Mouse (Mus musculus) spleen, adult 2 months (tissue): ENCODE results near the gene Whamm. TPM values are rescaled to one million over a fixed set of nuclear protein-coding genes. Genes with fewer than 3 reads are reported as not detected.

Source experiments
- DNase-seq, 2 experiments: peaks; one replicate each; pipeline versions ENCODE4 v3.0.0 to v3.0.0-alpha.2; 2012 to 2021; ENCODE audit warnings: low spot score in 2 of 2, low read depth in 1 of 2
- H3K27ac ChIP-seq: fragments of 200-500 bp; 2 replicates; pipeline ENCODE4 v1.5.1; 2012; ENCODE audit warnings: low read length, inconsistent platforms; ENCODE audit not compliant: insufficient read depth
- H3K27me3 ChIP-seq: fragments of 200-500 bp; 2 replicates; pipeline ENCODE4 v1.6.1; 2012; ENCODE audit warnings: mild to moderate bottlenecking, moderate library complexity, low read length, inconsistent platforms; ENCODE audit not compliant: control insufficient read depth, insufficient read depth
- H3K36me3 ChIP-seq: fragments of 200-500 bp; 2 replicates; pipeline ENCODE4 v1.6.1; 2012; ENCODE audit warnings: mild to moderate bottlenecking, low read length, inconsistent platforms; ENCODE audit not compliant: control insufficient read depth, insufficient read depth
- H3K4me1 ChIP-seq: fragments of 200-500 bp; 2 replicates; pipeline ENCODE4 v1.6.1; 2011; ENCODE audit warnings: inconsistent platforms; ENCODE audit not compliant: control insufficient read depth, insufficient read depth, insufficient read length
- H3K4me3 ChIP-seq: fragments of 200-500 bp; 2 replicates; pipeline ENCODE4 v1.5.1; 2011; ENCODE audit warnings: mild to moderate bottlenecking, inconsistent platforms; ENCODE audit not compliant: insufficient read depth, insufficient read length; ENCODE audit errors: extremely low read depth
- CTCF ChIP-seq: fragments of 200-500 bp; IDR thresholded peaks from 2 replicates; pipeline ENCODE4 v1.5.1; 2011; ENCODE audit warnings: mild to moderate bottlenecking, inconsistent platforms; ENCODE audit not compliant: insufficient read depth, insufficient read length, insufficient replicate concordance; ENCODE audit errors: extremely low read depth
- POLR2A ChIP-seq: fragments of 200-500 bp; IDR thresholded peaks from 2 replicates; pipeline ENCODE4 v1.6.1; 2011; ENCODE audit warnings: low read depth, low read length, inconsistent platforms
- WGBS: fragments of 180-500 bp; shearing (Covaris S2); methylation state at CpG from one replicate; pipeline ENCODE4 v1.1.7; 2018; 5-methylcytosine and 5-hydroxymethylcytosine counted together
- polyA plus RNA-seq: library from polyadenylated mRNA; depleted of rRNA; stranded (reverse); fragments of >200 nt; gene quantifications from 2 replicates; pipeline ENCODE4 v1.2.3, GENCODE M21; 2012

Gene Whamm
- polyA plus RNA-seq, 1 experiment, result 21.4 TPM

DNA sequence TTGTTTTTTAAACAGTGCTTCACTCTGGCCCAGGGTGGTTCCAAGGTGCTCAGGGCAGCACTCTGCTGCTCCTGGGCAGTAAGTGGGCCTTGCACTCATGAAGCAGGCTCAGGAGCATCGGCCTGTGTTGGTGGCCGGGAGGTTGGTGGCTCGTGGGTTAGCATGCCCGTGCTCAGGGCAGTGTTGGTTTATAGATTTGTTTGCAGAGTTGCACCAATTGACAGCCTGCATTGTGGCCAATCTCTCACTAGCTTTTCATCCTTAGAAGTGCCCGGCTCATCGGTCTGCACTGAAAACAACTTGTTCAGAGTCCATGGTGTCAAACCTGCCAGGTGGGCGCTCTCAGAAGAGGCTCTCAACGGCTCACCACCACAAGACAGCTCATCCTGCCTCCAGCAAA is 22.3 kb downstream of the Whamm start:
- H3K27me3 ChIP-seq, result no peaks in the 10 kb centered on the region
- 93% methylated on average over 8 of the region's 8 CpGs for WGBS
- TF ChIP-seq POLR2A (no peak), CTCF (no peak)
- H3K4me3 ChIP-seq, result no peak overlapping the region
- no peak for DNase-seq
- H3K36me3 ChIP-seq, result peaks cover 56% of the 10 kb centered on the region
- H3K27ac ChIP-seq, result no peak overlapping the region
- H3K4me1 ChIP-seq, result no peaks in the 10 kb centered on the region

DNA sequence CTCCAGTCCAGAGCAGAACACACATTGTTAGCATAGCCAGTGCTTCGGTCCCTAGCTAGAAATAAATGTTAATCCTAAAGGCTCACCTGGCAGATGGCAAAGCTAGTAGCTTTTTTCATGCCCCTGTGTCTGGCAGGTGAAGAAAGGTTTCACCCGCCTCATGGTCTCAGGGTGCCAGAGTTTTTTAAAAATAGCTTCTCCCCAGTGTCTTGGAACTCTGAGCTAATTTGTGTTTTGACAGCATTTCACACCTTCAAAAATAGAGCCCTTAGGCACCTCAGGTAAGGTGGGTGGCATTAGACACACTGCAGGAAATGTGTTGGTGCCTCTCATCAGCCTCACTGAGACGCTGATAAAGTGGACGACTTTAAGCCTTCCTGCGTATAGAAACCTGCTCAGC is 24.0 kb downstream of the Whamm start:
- TF ChIP-seq POLR2A, result no peak
- no peak for TF ChIP-seq CTCF
- H3K27ac ChIP-seq, result no peak overlapping the region

GRCm38 (mm10) chr7:81596086-81596485 is 25.0 kb downstream of the Whamm start:
- peaks cover 52% of the 10 kb centered on the region for H3K36me3 ChIP-seq
- no peak for DNase-seq
- H3K27ac ChIP-seq, result no peak overlapping the region
- no peaks in the 10 kb centered on the region for H3K27me3 ChIP-seq
- no peak for TF ChIP-seq CTCF
- TF ChIP-seq POLR2A, result no peak
- no peaks in the 10 kb centered on the region for H3K4me1 ChIP-seq
- no peak overlapping the region for H3K4me3 ChIP-seq
- WGBS, result 93% methylated on average over 6 of the region's 6 CpGs

More for the DNA sequence above, 24.0 kb downstream of the Whamm start:
- no peak overlapping the region for H3K4me3 ChIP-seq
- peaks cover 53% of the 10 kb centered on the region for H3K36me3 ChIP-seq
- no peaks in the 10 kb centered on the region for H3K27me3 ChIP-seq
- 97% methylated on average over 5 of the region's 5 CpGs for WGBS
- DNase-seq, result no peak
- H3K4me1 ChIP-seq, result no peaks in the 10 kb centered on the region

DNA sequence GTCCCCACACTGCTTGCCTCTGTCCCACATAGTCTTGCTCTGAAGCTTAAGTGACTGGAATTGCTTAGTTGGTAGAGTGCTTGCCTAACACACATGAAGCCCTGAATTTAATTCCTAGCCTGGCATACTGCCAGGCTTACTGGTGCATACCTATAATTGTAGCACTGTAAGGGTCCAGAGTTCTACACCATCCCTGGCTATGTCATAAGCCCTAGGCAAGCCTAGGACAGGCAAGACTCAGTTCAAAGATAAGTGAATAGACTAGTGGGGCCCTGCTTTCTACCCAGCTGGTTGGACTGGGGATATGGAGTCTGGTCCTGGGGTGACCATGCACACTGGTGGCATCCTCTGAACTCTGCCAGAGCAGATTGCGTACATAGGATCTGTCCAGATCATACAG is 26.6 kb downstream of the Whamm start:
- H3K4me1 ChIP-seq, result no peaks in the 10 kb centered on the region
- no peaks in the 10 kb centered on the region for H3K27me3 ChIP-seq
- no peak overlapping the region for H3K27ac ChIP-seq
- WGBS, result 97% methylated on average over 1 of the region's 1 CpGs
- no peak overlapping the region for H3K4me3 ChIP-seq
- H3K36me3 ChIP-seq, result peaks cover 44% of the 10 kb centered on the region
- no peak for TF ChIP-seq CTCF
- TF ChIP-seq POLR2A, result no peak
- DNase-seq, result no peak

GRCm38 (mm10) chr7:81599379-81600280 is 28.6 kb downstream of the Whamm start:
- Histone ChIP-seq H3K27ac (no peak overlapping the region), H3K36me3 (peaks cover 31% of the 10 kb centered on the region), H3K27me3 (no peaks in the 10 kb centered on the region), H3K4me3 (no peak overlapping the region), H3K4me1 (no peaks in the 10 kb centered on the region)
- TF ChIP-seq POLR2A (no peak), CTCF (no peak)
- DNase-seq, result no peak
- WGBS, result 85% methylated on average over 8 of the region's 8 CpGs

DNA sequence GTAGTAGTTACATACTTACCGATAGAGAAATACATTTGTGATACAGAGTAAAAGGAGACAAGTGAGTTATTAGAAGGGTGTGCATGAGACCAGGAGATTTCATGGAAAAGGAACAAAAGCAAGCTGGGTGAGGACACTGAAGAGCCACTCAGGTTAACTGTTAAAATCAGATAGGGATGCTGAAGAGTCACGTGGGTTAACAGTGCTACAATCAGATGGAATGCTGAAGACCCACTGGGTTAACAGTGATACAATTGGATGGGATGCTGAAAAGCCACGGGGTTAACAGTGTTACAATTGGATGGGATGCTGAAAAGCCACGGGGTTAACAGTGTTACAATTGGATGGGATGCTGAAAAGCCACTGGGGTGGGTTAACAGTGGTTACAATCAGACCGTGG is 33.9 kb downstream of the Whamm start:
- no peaks in the 10 kb centered on the region for H3K4me1 ChIP-seq
- no peak overlapping the region for H3K27ac ChIP-seq
- H3K27me3 ChIP-seq, result no peaks in the 10 kb centered on the region
- DNase-seq, result no peak
- WGBS, result 80% methylated on average over 5 of the region's 5 CpGs
- no peaks in the 10 kb centered on the region for H3K36me3 ChIP-seq
- no peak overlapping the region for H3K4me3 ChIP-seq
- TF ChIP-seq POLR2A (no peak), CTCF (no peak)

- H3K27ac ChIP-seq, result no peak overlapping the region
- H3K4me1 ChIP-seq, result no peaks in the 10 kb centered on the region
- no peaks in the 10 kb centered on the region for H3K36me3 ChIP-seq
- no peak for TF ChIP-seq CTCF
- TF ChIP-seq POLR2A, result no peak
- 75% methylated on average over 4 of the region's 4 CpGs for WGBS
- H3K27me3 ChIP-seq, result no peaks in the 10 kb centered on the region
- DNase-seq, result no peak
- H3K4me3 ChIP-seq, result no peak overlapping the region
Observed at GRCm38 (mm10) chr7:81605489-81605888, 34.4 kb downstream of the Whamm start.
